Mouse (Mus musculus) forebrain, embryonic 13.5 days (tissue): ENCODE measurements at regions not wholly inside any gene's neighbourhood (a gene's known extent, or its start where the extent isn't known, plus 50 kb on each side); places are given as distances from the start of the nearest gene placed in this dataset.

Experiments used
- ATAC-seq: fragments of 200-750 bp; cut with Nextera tagmentation; 2 replicates; pipeline ENCODE4 v1.8.0; 2017
- H3K27ac ChIP-seq: fragments of 300-500 bp; sonication (generic); 2 replicates; pipeline ENCODE4 v1.5.1; 2015; ENCODE audit warnings: inconsistent platforms, mild to moderate bottlenecking, moderate library complexity
- H3K27me3 ChIP-seq: fragments of 300-500 bp; sonication (generic); 2 replicates; pipeline ENCODE4 v1.6.1; 2015; ENCODE audit warnings: mild to moderate bottlenecking, inconsistent platforms
- H3K36me3 ChIP-seq: fragments of 300-500 bp; sonication (generic); 2 replicates; pipeline ENCODE4 v1.6.1; 2015; ENCODE audit warnings: mild to moderate bottlenecking, inconsistent platforms; ENCODE audit not compliant: poor library complexity, severe bottlenecking
- H3K4me1 ChIP-seq: fragments of 300-500 bp; sonication (generic); 2 replicates; pipeline ENCODE4 v1.6.1; 2015; ENCODE audit warnings: inconsistent platforms
- H3K4me2 ChIP-seq: fragments of 300-500 bp; sonication (generic); 2 replicates; pipeline ENCODE4 v1.6.1; 2015; ENCODE audit warnings: inconsistent platforms, mild to moderate bottlenecking, moderate library complexity
- H3K4me3 ChIP-seq: fragments of 300-500 bp; sonication (generic); 2 replicates; pipeline ENCODE4 v1.5.1; 2015; ENCODE audit warnings: mild to moderate bottlenecking, inconsistent platforms
- H3K9ac ChIP-seq: fragments of 300-500 bp; sonication (generic); 2 replicates; pipeline ENCODE4 v1.6.1; 2015; ENCODE audit warnings: mild to moderate bottlenecking, inconsistent platforms
- H3K9me3 ChIP-seq: fragments of 300-500 bp; sonication (generic); replicated peaks from 2 replicates; pipeline ENCODE4 v1.6.1; 2016; ENCODE audit warnings: inconsistent platforms
- WGBS: fragments of 180-500 bp; shearing (Covaris S2); methylation state at CpG from one replicate; pipeline ENCODE4 v1.1.7; 2015; 5-methylcytosine and 5-hydroxymethylcytosine counted together

DNA sequence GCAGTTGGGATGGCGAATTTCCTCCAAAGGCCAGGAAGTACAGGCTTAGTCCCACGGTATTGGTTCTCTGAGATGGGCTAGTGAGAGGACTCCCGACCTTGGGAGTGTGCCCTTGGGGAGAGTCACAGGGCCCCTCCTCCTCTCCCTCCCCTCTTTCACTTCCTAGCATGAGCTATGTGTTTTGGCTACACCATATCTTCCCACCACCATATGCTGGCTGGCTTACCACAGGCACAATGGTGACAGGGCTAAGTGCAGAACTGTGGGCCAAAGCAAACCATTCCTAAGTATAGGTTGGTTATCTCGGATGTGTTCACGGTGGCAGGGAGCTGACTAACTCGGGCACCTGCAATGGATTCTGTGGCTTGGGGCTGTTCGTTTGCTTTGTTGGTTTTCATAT lies 81.0 kb upstream of the Hes1 start:
- 82% methylated on average over 7 of the region's 7 CpGs for WGBS
- ATAC-seq, result no peak
- Histone ChIP-seq H3K4me2 (no peak overlapping the region), H3K36me3 (no peaks in the 10 kb centered on the region), H3K4me1 (no peaks in the 10 kb centered on the region), H3K27me3 (0 out of 2 replicates have a peak, but pooled peaks cover 3% of the 10 kb centered on the region), H3K27ac (no peak overlapping the region), H3K9ac (no peak overlapping the region), H3K9me3 (no peaks in the 10 kb centered on the region), H3K4me3 (no peak overlapping the region)

DNA sequence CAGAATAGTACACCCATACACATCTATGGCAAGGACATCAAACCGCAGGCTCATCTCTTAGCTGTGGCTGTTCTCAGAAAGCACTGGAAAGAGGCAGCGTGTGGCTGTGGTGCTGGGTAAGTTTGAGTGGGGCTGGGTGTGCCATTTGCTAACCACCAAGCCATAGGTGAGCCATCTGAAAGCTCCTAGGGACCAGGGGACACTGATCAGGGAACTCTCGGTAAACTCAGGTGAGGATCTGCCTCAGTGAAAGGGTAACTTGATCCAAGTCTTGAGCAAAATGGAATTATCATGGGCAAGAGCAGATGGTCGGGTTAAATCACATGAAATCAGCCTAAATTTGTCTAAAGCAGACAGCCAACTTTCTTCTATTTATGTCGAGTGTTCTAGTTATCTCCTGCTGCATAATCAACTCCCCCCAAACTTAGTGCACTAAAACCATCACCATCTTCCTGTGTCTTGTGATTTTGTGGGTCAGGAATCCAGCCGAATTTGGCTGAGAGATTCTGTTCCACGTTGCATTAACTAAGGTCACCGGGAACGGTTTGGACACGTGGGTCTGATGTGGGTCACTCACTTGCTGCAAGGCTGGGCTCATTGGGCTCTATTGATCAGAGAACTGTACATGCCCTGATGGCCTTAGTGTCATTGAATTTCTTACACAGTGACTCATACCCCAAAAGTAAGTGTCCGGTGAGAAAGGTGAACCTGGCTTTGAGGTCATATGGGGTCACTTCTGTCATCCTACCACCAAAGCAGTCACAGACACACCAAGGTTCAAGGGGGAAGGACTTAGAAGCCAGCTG lies 78.9 kb upstream of the Hes1 start:
- H3K4me1 ChIP-seq, result peaks cover 1% of the 10 kb centered on the region; the same call in 1 of the 2 replicates
- 0 out of 2 replicates have a peak, but pooled peaks cover 3% of the 10 kb centered on the region for H3K27me3 ChIP-seq
- no peak overlapping the region for H3K4me3 ChIP-seq
- H3K9me3 ChIP-seq, result no peaks in the 10 kb centered on the region
- no peak overlapping the region for H3K27ac ChIP-seq
- H3K4me2 ChIP-seq, result no peak overlapping the region
- H3K9ac ChIP-seq, result no peak overlapping the region
- no peak for ATAC-seq
- 90% methylated on average over 11 of the region's 11 CpGs for WGBS
- H3K36me3 ChIP-seq, result no peaks in the 10 kb centered on the region

DNA sequence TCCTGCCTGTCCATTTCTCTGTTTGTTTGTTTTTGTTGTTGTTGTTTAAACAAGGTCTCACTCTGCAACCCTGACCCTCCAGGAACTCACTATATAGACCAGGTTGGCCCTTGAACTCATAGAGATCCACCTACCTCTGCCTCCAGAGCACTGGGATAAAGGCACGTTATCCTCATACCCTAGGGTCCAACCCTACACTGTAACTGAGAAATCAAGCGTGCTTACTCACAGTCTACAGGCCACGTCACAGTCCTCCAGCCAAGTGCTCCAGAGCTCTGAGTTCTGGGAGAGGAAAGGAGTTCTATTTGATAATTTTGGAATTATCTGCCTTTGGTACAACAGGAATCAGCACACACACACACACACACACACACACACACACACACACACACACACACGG lies 76.6 kb upstream of the Hes1 start:
- Histone ChIP-seq H3K4me1 (peaks cover 11% of the 10 kb centered on the region; the same call in 1 of the 2 replicates), H3K27ac (no peak overlapping the region), H3K4me3 (no peak overlapping the region), H3K9ac (no peak overlapping the region), H3K4me2 (no peak overlapping the region), H3K9me3 (no peaks in the 10 kb centered on the region), H3K36me3 (no peaks in the 10 kb centered on the region), H3K27me3 (0 out of 2 replicates have a peak, but pooled peaks cover 3% of the 10 kb centered on the region)
- no peak for ATAC-seq
- WGBS, result 86% methylated on average over 4 of the region's 4 CpGs

DNA sequence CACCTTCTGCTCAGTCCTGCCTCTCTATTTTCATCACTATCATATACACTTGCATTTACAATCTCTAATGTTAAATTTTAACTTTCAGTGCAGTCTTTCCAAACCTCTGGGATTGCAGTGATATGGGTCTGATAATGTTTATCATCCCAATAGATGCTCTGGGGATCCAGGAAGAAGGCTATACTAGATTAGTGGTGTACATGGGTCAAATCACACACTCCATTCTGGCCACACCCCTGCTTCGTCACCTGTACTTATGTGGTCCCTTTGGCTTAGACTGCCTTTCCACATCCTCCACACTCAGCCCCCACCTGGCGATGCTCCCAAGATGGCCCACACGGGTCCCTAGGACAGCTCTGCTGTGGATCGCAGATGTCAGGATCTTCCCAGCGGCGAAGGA lies 76.2 kb upstream of the Hes1 start:
- Histone ChIP-seq H3K4me2 (no peak overlapping the region), H3K27ac (no peak overlapping the region), H3K4me3 (no peak overlapping the region), H3K4me1 (peaks cover 11% of the 10 kb centered on the region), H3K9me3 (no peaks in the 10 kb centered on the region), H3K36me3 (no peaks in the 10 kb centered on the region), H3K9ac (no peak overlapping the region), H3K27me3 (0 out of 2 replicates have a peak, but pooled peaks cover 3% of the 10 kb centered on the region)
- 95% methylated on average over 6 of the region's 6 CpGs for whole genome bisulfite sequencing
- no peak for ATAC-seq

DNA sequence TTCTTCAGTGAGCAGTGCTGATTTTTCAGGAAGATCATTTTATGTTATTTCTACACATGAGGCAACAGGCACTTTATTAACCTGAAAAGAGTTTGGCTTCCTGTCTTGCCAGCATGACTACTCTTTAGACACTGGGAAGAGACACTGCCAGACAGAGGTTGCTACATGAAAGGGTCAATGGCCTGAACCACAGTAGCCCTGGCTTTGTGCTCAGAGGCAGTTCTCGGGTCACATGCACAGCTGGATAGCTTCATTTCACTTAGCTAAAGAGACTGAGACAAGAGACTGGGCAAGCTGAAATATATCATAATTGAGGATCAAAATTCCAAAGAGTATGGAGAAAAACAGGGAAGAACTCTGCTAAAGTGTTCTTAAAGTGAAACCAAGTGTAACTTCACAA lies 74.9 kb upstream of the Hes1 start:
- Histone ChIP-seq H3K36me3 (no peaks in the 10 kb centered on the region), H3K9me3 (no peaks in the 10 kb centered on the region), H3K27ac (no peak overlapping the region), H3K4me3 (no peak overlapping the region), H3K4me1 (peaks cover 24% of the 10 kb centered on the region), H3K4me2 (no peak overlapping the region), H3K27me3 (0 out of 2 replicates have a peak, but pooled peaks cover 3% of the 10 kb centered on the region), H3K9ac (no peak overlapping the region)
- no peak for ATAC-seq
- 16% methylated on average over 1 of the region's 1 CpGs for WGBS

DNA sequence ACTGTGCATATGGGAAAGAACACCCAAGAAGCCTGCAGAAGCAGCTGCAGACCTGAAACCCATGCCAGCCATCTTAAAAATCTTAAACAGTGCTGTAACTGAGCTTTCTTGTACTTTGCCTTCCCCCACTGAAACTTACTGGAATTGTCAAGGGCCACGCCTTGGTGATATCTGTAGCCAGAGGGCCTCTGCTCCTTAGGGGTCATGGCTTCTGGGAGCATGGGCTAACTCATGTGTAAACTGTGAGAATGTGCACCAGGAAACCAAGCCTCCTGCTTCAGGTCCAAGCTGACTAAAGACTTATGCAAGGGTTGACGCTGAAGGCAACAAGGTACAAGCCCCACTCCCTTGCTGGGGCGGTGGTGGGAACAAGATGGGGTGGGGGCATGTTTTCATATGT lies 73.8 kb upstream of the Hes1 start:
- Histone ChIP-seq H3K4me3 (no peak overlapping the region), H3K36me3 (no peaks in the 10 kb centered on the region), H3K27me3 (0 out of 2 replicates have a peak, but pooled peaks cover 3% of the 10 kb centered on the region), H3K4me2 (no peak overlapping the region), H3K4me1 (peaks cover 26% of the 10 kb centered on the region), H3K9me3 (no peaks in the 10 kb centered on the region), H3K9ac (no peak overlapping the region), H3K27ac (no peak overlapping the region)
- no peak for ATAC-seq
- WGBS, result 87% methylated on average over 3 of the region's 3 CpGs

DNA sequence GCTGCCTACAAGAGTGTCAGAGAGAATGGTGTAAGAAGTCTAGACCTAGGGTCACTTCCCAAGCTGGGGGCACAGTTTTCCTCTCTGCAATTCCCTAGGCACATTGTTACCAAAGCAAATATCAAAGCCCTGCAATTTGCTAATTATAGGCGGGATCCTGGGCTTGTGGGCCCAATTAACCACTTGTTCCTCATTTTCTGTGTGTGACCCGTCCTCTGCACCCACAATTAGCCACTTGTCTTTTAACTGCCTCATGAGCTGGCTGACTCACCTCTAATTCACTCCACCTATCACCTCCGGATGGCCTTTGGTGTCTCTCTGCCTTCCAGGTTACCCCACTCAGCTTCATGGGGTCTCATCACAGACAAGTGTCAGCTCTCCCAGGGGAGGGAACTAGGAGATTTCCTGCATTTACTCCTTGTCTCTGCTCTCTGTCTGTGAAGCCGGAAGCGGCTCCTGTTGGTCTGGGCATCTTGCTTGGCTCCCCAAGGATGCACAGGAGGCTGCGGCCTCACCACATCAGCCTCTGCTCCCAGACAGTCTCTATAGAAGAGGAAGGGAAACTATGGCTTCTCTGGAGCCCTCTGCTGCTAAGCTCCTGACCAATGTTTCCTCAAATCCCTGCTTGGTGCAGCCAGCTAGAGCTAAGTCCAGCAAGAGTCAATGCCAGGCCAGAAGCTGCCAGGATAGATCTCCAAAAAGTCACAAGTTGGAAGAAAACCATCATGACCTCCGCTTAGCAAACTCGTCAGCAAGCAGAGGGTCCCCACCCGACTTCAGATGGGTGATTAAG lies 73.2 kb upstream of the Hes1 start:
- 67% methylated on average over 9 of the region's 9 CpGs for WGBS

DNA sequence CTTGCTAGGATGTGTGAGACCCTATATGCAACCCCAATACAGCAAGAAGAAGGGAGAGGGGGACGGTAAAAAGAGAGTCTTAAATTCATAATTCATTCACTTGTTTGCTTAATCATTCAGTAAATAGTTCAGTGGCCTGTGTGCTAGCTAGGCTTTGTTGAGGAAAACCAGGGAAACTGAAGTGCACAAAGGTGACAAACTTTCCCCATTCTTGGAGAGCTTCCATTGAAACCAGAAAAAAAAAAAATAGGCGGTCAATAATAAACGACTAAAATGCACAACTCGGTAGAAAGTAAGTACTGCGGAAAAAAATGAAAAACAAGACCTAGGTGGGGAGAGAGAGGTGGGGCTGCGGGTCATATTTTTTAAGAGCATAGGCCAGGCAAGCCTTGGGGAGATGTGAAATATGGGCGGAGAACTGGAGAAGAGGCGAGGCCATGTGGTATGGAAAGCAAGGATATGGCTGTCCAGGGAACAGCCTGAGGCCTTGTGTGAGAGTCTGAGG lies 72.3 kb upstream of the Hes1 start:
- Histone ChIP-seq H3K36me3 (no peaks in the 10 kb centered on the region), H3K4me1 (peaks cover 32% of the 10 kb centered on the region), H3K9ac (no peak overlapping the region), H3K27me3 (0 out of 2 replicates have a peak, but pooled peaks cover 3% of the 10 kb centered on the region), H3K4me2 (no peak overlapping the region), H3K27ac (no peak overlapping the region), H3K4me3 (no peak overlapping the region), H3K9me3 (no peaks in the 10 kb centered on the region)
- WGBS, result 84% methylated on average over 8 of the region's 8 CpGs
- no peak for ATAC-seq

More for the DNA sequence above, 73.2 kb upstream of the Hes1 start:
- no peak overlapping the region for H3K4me2 ChIP-seq
- no peak overlapping the region for H3K9ac ChIP-seq
- H3K27ac ChIP-seq, result no peak overlapping the region
- no peak for ATAC-seq
- no peaks in the 10 kb centered on the region for H3K9me3 ChIP-seq
- H3K4me1 ChIP-seq, result peaks cover 28% of the 10 kb centered on the region
- no peak overlapping the region for H3K4me3 ChIP-seq
- H3K36me3 ChIP-seq, result no peaks in the 10 kb centered on the region
- H3K27me3 ChIP-seq, result 0 out of 2 replicates have a peak, but pooled peaks cover 3% of the 10 kb centered on the region

DNA sequence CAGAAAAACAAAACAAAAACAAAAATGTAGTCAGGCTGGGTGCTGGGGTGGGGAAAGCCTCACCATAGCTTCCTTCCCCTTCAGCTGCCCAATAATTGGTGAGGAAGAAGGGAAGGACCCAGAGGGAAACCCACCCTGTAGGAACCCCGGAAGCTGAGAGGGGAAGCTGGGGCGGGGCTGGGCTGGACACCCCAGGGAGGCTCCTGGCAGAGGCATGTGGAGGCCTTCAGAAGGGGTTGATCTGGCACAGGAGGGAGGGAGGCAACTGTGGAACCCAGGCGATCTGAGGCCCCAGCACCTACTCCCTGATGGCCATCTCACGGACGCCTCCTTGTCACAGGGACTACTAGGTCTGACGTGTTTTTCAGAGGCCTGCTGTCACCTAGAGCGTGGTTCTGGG lies 71.1 kb upstream of the Hes1 start:
- H3K9me3 ChIP-seq, result no peaks in the 10 kb centered on the region
- H3K4me3 ChIP-seq, result no peak overlapping the region
- no peak overlapping the region for H3K27ac ChIP-seq
- no peak overlapping the region for H3K4me2 ChIP-seq
- H3K9ac ChIP-seq, result no peak overlapping the region
- 67% methylated on average over 7 of the region's 7 CpGs for WGBS
- H3K36me3 ChIP-seq, result no peaks in the 10 kb centered on the region
- ATAC-seq, result peak; percentile 45; the same call in 1 of the 2 replicates
- H3K27me3 ChIP-seq, result 0 out of 2 replicates have a peak, but pooled peaks cover under 1% of the 10 kb centered on the region
- H3K4me1 ChIP-seq, result peaks cover 32% of the 10 kb centered on the region

DNA sequence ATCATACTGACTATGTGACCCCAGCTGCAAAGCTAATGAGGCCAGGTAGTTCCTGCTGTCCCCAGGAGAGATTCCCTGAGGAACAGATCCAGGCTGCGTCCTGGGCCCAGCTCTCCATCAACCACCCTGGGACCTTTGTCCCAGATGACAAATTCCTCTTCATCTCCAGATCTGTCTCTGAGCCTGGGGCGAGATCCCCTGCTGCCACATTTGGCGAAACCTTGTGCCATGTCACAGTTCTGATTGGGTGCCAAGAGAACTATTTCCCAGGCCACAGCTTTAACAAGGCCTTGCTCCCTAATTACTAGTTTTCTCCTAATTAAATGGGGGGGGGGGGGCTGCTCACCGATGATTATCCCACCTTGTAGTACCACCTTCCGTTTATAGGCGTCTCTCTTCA lies 70.6 kb upstream of the Hes1 start:
- Histone ChIP-seq H3K27me3 (no peaks in the 10 kb centered on the region), H3K4me1 (peaks cover 32% of the 10 kb centered on the region), H3K9me3 (no peaks in the 10 kb centered on the region), H3K4me2 (0 out of 2 replicates have a peak overlapping the region, but pooled peaks have one; percentile 1), H3K36me3 (no peaks in the 10 kb centered on the region), H3K27ac (no peak overlapping the region), H3K9ac (no peak overlapping the region), H3K4me3 (no peak overlapping the region)
- peak; percentile 61; the same call in 1 of the 2 replicates for ATAC-seq
- 40% methylated on average over 6 of the region's 6 CpGs for WGBS

DNA sequence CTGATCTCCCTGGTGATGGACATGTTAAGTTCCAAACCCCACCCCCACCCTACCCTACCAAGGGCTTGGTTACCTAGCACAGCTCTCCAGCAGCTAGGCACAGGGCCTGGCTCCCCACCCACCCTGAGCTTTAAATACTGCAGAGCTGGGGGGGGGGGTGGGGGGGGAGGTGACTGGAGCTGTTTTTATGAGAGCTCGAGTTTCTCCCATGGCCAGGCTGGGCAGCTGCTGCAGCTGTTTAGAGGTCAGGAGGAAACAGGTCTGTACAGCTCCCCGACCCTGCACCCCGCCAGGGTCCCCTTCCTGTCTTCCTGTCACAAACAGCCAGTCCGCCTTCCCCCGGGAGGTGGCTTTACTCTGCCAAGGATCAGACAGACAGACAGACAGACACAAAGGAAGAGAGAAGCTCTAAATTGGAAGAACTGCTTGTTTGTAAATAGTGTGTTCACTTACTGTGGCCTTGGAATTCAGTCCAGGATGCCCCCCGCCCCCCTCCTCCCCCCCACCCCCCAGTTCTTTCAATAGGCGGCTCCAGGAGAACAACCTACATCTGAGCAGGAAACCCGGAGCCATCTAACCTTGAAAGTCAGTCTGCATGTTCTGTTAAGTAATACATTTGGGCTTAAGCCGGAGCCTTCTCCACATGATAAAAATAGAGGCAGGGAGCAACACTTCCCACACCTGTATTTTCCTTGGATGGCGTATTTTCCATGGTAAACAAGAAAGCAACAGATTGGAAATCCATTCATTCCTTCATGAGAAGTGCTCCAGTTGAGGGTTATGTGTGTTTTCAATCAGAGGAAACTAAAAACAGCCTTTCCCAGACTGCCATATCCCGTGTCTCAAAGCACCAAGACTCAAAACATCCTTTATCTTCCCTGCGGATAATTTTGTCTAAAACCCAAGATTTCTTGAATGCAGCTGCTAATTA lies 67.8 kb upstream of the Hes1 start:
- Histone ChIP-seq H3K27me3 (no peaks in the 10 kb centered on the region), H3K4me1 (peaks cover 21% of the 10 kb centered on the region), H3K27ac (no peak overlapping the region), H3K9me3 (no peaks in the 10 kb centered on the region), H3K36me3 (no peaks in the 10 kb centered on the region), H3K9ac (no peak overlapping the region), H3K4me3 (no peak overlapping the region), H3K4me2 (no peak overlapping the region)
- WGBS, result 43% methylated on average over 12 of the region's 12 CpGs
- no peak for ATAC-seq
